Mouse (Mus musculus) stomach, postnatal 0 days (tissue): ENCODE data around the gene Hmgcl.

Source experiments
- CTCF ChIP-seq: IDR thresholded peaks from 2 replicates; pipeline ENCODE4 v1.5.1; 2016; ENCODE audit warnings: antibody characterized with exemption, low read depth, mild to moderate bottlenecking, moderate library complexity
- EP300 ChIP-seq: optimal IDR thresholded peaks from 2 replicates; pipeline ENCODE3; 2016; ENCODE audit warnings: antibody characterized with exemption

DNA sequence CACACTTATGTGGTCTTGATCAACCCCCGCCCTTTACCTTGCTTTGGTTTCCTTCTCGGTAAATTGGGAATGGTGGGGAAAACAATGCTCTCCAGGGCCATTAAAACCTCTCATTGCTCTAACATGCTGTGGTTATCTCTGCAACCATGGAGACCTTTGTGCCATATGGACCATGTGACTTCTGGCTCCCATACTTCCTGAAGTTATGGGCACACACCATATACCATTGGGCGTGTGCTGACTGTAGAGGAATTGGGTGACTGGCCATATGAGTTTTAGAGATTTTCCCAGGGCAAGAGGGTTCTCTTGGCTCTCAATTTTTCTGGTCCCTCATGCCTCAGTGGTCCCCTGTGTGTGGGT lies 27.0 kb upstream of the Hmgcl start:
- TF ChIP-seq EP300 = no peak
- TF ChIP-seq CTCF = no peak
